In the genomic region with DNA sequence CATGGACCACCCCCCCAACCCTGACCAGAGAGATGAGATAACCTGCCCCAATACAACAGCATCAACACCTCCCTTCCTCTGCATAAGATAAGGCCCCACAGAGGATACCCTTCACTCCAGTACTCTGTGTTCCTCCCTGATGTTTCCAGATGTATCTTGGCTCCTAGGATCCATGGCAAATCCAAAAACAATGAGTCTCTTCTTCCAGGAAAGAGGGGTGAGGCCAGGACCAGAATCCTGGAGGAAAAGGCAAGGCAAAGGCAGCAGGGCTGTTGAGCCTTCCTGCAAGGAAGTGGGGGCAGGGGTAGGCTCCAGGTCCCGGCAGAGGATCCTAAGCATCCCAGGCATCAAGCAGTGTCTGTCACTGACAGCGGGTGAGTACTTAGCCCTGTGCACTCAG, we compare ENCODE assay signal across 8 mouse cellular contexts. TPM values are rescaled to one million over a fixed set of nuclear protein-coding genes. Genes with fewer than 3 reads are reported as not detected.
A peak's percentile ranks its signal among the peaks of the same experiment; 100 is the strongest.
DNase-seq lines count a peak whose midpoint lies in the region; ATAC-seq and TF ChIP-seq lines count a peak whose summit lies in the region.
"Had no signal": no experiment of that assay in that cellular context is flagged by ENCODE, and none has a peak within 500 bp of the region (broad histone marks: within the 10 kb centered on the region; RNA-seq: fewer than 3 reads in every experiment).

No protein-coding gene starts in this region.

- H3K27ac ChIP-seq in kidney, embryonic 14.5 days (ENCODE audit: low read depth, low read length): 0 out of 2 replicates have a peak overlapping the region, but pooled peaks have one; percentile 20
- H3K27ac ChIP-seq in embryonic facial prominence, embryonic 10.5 days (replicated peaks): peak overlapping the region; percentile 49
- peak overlapping the region; percentile 92 for H3K27ac ChIP-seq in heart, embryonic 13.5 days (replicated peaks)
- H3K27ac ChIP-seq in limb, embryonic 14.5 days (replicated peaks; ENCODE audit: low read depth, low read length): peak overlapping the region; percentile 58

- DNase-seq in kidney, adult 8-10 months: no peak
- DNase-seq in embryonic facial prominence, embryonic 10.5 days (ENCODE audit: low spot score): no peak
- no peak for DNase-seq in limb, embryonic 14.5 days (ENCODE audit: low spot score)
- no peak for DNase-seq in cerebellum, postnatal 25 days
- DNase-seq in urinary bladder, postnatal 10 days (ENCODE audit: low spot score): no peak

- H3K9ac ChIP-seq in kidney, embryonic 14.5 days (ENCODE audit: low read depth, low read length): no peak overlapping the region
- H3K9ac ChIP-seq in heart, embryonic 13.5 days: peak overlapping the region; percentile 58
- no peak overlapping the region for H3K9ac ChIP-seq in limb, embryonic 14.5 days (ENCODE audit: low read depth, low read length, severe bottlenecking)

- peaks cover 7% of the 10 kb centered on the region for H3K4me1 ChIP-seq in kidney, embryonic 14.5 days (ENCODE audit: control insufficient read depth, insufficient read depth, low read length)
- H3K4me1 ChIP-seq in embryonic facial prominence, embryonic 10.5 days: peaks cover 29% of the 10 kb centered on the region
- H3K4me1 ChIP-seq in heart, embryonic 13.5 days: peaks cover 41% of the 10 kb centered on the region
- H3K4me1 ChIP-seq in limb, embryonic 14.5 days (ENCODE audit: control insufficient read depth, insufficient read depth, low read length): peaks cover 14% of the 10 kb centered on the region

- no peaks in the 10 kb centered on the region for H3K36me3 ChIP-seq in kidney, embryonic 14.5 days (ENCODE audit: control insufficient read depth, insufficient read depth, low read length)
- H3K36me3 ChIP-seq in embryonic facial prominence, embryonic 10.5 days (replicated peaks): no peaks in the 10 kb centered on the region
- H3K36me3 ChIP-seq in heart, embryonic 13.5 days: no peaks in the 10 kb centered on the region
- H3K36me3 ChIP-seq in limb, embryonic 14.5 days (ENCODE audit: control insufficient read depth, insufficient read depth, low read length): no peaks in the 10 kb centered on the region

- H3K9me3 ChIP-seq in kidney, embryonic 14.5 days (ENCODE audit: control insufficient read depth, low read length): no peaks in the 10 kb centered on the region
- H3K9me3 ChIP-seq in embryonic facial prominence, embryonic 10.5 days: no peaks in the 10 kb centered on the region; the same call in 1 of the 2 replicates
- H3K9me3 ChIP-seq in heart, embryonic 13.5 days: no peaks in the 10 kb centered on the region
- H3K9me3 ChIP-seq in limb, embryonic 14.5 days (ENCODE audit: control insufficient read depth, low read length): 0 out of 2 replicates have a peak, but pooled peaks cover 3% of the 10 kb centered on the region

- no peaks in the 10 kb centered on the region for H3K27me3 ChIP-seq in kidney, embryonic 14.5 days (ENCODE audit: control insufficient read depth, insufficient read depth, low read length)
- no peaks in the 10 kb centered on the region; the same call in 1 of the 2 replicates for H3K27me3 ChIP-seq in embryonic facial prominence, embryonic 10.5 days (replicated peaks; ENCODE audit: low read depth, poor library complexity, severe bottlenecking)
- no peaks in the 10 kb centered on the region for H3K27me3 ChIP-seq in heart, embryonic 13.5 days (replicated peaks)
- no peaks in the 10 kb centered on the region for H3K27me3 ChIP-seq in limb, embryonic 14.5 days (ENCODE audit: control insufficient read depth, insufficient read depth, low read length)

- H3K4me2 ChIP-seq in kidney, embryonic 14.5 days (replicated peaks; ENCODE audit: low read depth, low read length): no peak overlapping the region
- H3K4me2 ChIP-seq in heart, embryonic 13.5 days: no peak overlapping the region
- no peak overlapping the region for H3K4me2 ChIP-seq in limb, embryonic 14.5 days (replicated peaks; ENCODE audit: low read depth, low read length, severe bottlenecking)

- no peak overlapping the region for H3K4me3 ChIP-seq in kidney, embryonic 14.5 days (ENCODE audit: low read length)
- no peak overlapping the region for H3K4me3 ChIP-seq in embryonic facial prominence, embryonic 10.5 days
- no peak overlapping the region for H3K4me3 ChIP-seq in heart, embryonic 13.5 days
- no peak overlapping the region for H3K4me3 ChIP-seq in limb, embryonic 14.5 days (replicated peaks; ENCODE audit: low read length)

- no peak for TF ChIP-seq POLR2A in limb, embryonic 14.5 days (IDR thresholded peaks at IDR 0.05; ENCODE audit: borderline replicate concordance, extremely low read depth, insufficient read depth, insufficient read length)

- ATAC-seq in kidney, embryonic 14.5 days (ENCODE audit: low FRiP score, low TSS enrichment): no peak
- ATAC-seq in heart, embryonic 13.5 days (ENCODE audit: extremely low read depth, insufficient number of reproducible peaks, low FRiP score, low TSS enrichment): no peak
- no peak for ATAC-seq in limb, embryonic 14.5 days (ENCODE audit: low FRiP score, low read depth)
- ATAC-seq: forebrain, embryonic 16.5 days had no signal

- WGBS in kidney, embryonic 14.5 days: 81% methylated on average over 2 of the region's 2 CpGs
- WGBS in embryonic facial prominence, embryonic 10.5 days: 45% methylated on average over 2 of the region's 2 CpGs
- 31% methylated on average over 2 of the region's 2 CpGs for WGBS in heart, embryonic 13.5 days
- whole genome bisulfite sequencing in limb, embryonic 14.5 days: 64% methylated on average over 2 of the region's 2 CpGs

RNA-seq across cellular contexts. Expression of a gene that starts 13.4 kb away (rescaled TPM):
- 0.46 TPM in 1 of 2 replicates, not detected in the other for polyA plus RNA-seq in kidney, embryonic 14.5 days (2014; fragmentation: Nextera tagmentation; extraction: Ambion mirVana)
- 0.72 TPM in 1 of 2 replicates, not detected in the other for polyA plus RNA-seq in embryonic facial prominence, embryonic 10.5 days (2016; fragmentation: Nextera tagmentation; extraction: Ambion mirVana)
- polyA plus RNA-seq in heart, embryonic 13.5 days (2015; fragmentation: Nextera tagmentation; extraction: Ambion mirVana): 0.16 and 0.29 TPM in 2 replicates
- polyA plus RNA-seq in limb, embryonic 14.5 days (2012; rRNA removed): 2.8 and 3.7 TPM in 2 replicates
- polyA plus RNA-seq in limb, embryonic 14.5 days (2014; fragmentation: Nextera tagmentation; extraction: Ambion mirVana): 0.33 and 0.61 TPM in 2 replicates
- polyA plus RNA-seq: forebrain, embryonic 16.5 days had no signal

Comparison
In these comparisons a context has a peak if more than half of its experiments do, and no peak if none do; other contexts are left out.
1. H3K27ac ChIP-seq: peak in every context shown above with its lines; median percentile 92 in heart, embryonic 13.5 days; 58 in limb, embryonic 14.5 days; 49 in embryonic facial prominence, embryonic 10.5 days; 20 in kidney, embryonic 14.5 days.